Mouse (Mus musculus): ENCODE data around the gene Gm20388.

- TF ChIP-seq CTCF (IDR thresholded peaks at IDR 0.05; ENCODE audit: low read depth, low read length), result no peak
- no peak for TF ChIP-seq POLR2A (IDR thresholded peaks at IDR 0.05; ENCODE audit: insufficient read depth, low read length)
- no peak for TF ChIP-seq EP300 (IDR thresholded peaks at IDR 0.05; ENCODE audit: insufficient read depth, low read depth, low read length)
These were observed 209.3 kb downstream of the Gm20388 start for GRCm38 (mm10) chr8:120119931-120120330.

Data from ES-Bruce4 (cell line).